Comparison of ENCODE assay signal across 8 mouse cellular contexts in the genomic region with DNA sequence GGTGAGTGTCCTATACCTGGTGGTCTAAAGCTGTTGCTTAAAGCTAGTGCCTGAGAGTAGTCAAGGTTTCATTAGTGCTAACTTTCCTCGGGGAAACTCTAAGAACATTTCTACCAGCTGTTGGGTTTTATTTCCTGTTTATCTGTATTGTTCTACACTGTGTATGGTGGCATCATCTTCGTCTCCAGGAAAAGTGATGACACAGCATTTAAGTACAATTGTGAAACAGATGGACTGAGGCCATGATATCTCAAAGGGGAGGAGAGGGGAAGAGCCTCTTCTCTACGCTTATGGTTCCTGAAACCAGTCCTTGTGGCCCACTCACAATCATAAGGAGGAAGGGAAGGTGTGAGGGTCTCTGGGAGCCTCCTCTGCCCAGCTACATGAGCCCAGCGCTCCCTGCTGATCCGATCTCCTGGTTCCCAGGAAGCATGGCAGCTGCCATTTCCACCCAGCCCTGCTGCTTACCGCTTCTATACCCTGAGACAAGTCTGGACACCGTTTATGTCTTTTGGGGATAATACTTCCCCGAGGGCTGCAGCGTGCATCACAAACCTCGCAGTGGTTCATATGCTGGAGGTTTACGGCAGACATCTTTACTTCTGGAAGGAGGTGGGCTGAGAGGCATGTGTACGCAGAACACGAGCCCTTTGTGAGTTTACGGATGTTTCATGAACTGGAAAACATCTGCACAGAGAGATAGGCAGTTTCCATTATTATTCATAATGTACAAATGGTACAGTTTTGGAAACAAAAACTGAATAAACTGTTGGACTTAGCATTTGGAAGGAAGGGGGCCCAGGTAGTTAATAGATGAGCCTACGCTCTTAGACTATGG.
DNase-seq lines count a peak whose midpoint lies in the region; ATAC-seq and TF ChIP-seq lines count a peak whose summit lies in the region.
"Had no signal": no experiment of that assay in that cellular context is flagged by ENCODE, and none has a peak within 500 bp of the region (broad histone marks: within the 10 kb centered on the region; RNA-seq: fewer than 3 reads in every experiment).

No protein-coding gene starts in this region.

- no peak for TF ChIP-seq RAD21 in CH12.LX (IDR thresholded peaks at IDR 0.05; ENCODE audit: low read depth, low read length)

- dilution Hi-C loops in CH12.LX (cut with MboI; ENCODE audit: extremely low pct_ligation_motif_present, extremely low pct_unique_long_range_greater_than_20kb, low sequenced_read_pairs), result no loop called here

- no peak for TF ChIP-seq CTCF in CH12.LX (conservative IDR thresholded peaks at IDR 0.05 in 1 of 2, IDR thresholded peaks at IDR 0.05 in 1 of 2; ENCODE audit: low read depth in 2 of 2, low read length in 2 of 2)
- no peak for TF ChIP-seq CTCF in lung, postnatal 0 days (IDR thresholded peaks at IDR 0.05)

- H3K4me1 ChIP-seq in CH12.LX (ENCODE audit: control insufficient read depth in 1 of 2, insufficient read depth in 2 of 2), result peaks cover 7 to 30% of the 10 kb centered on the region in 2 experiments; a peak in 3 of 4 replicates
- peaks cover 65% of the 10 kb centered on the region for H3K4me1 ChIP-seq in heart, embryonic 15.5 days (replicated peaks)
- peaks cover 21% of the 10 kb centered on the region; the same call in 1 of the 2 replicates for H3K4me1 ChIP-seq in lung, postnatal 0 days (ENCODE audit: insufficient read depth, low read depth, low read length)

- no peak overlapping the region for H3K4me2 ChIP-seq in CH12.LX (ENCODE audit: insufficient read depth, low read depth, poor library complexity, severe bottlenecking)
- H3K4me2 ChIP-seq in heart, embryonic 15.5 days, result no peak overlapping the region
- 0 out of 2 replicates have a peak overlapping the region, but pooled peaks have one; percentile 11 for H3K4me2 ChIP-seq in lung, postnatal 0 days (replicated peaks; ENCODE audit: low read depth, low read length)
- H3K4me2 ChIP-seq: midbrain, embryonic 12.5 days had no signal

- no peak for TF ChIP-seq POLR2A in CH12.LX (IDR thresholded peaks at IDR 0.05; ENCODE audit: low read depth, low read length)

- no peak overlapping the region for H3K4me3 ChIP-seq in CH12.LX (replicated peaks in 1 of 3; ENCODE audit: low read depth in 2 of 3, low read length in 2 of 3, poor library complexity in 1 of 3)
- H3K4me3 ChIP-seq in heart, embryonic 15.5 days, result no peak overlapping the region
- H3K4me3 ChIP-seq in lung, postnatal 0 days (ENCODE audit: low read depth, low read length), result no peak overlapping the region
- H3K4me3 ChIP-seq: midbrain, embryonic 12.5 days had no signal

- in situ Hi-C loops in CH12.LX (cut with MboI; ENCODE audit: low pct_ligation_motif_present, low pct_unique_long_range_greater_than_20kb, low sequenced_read_pairs), result no loop called here

- 78% methylated on average over 15 of the region's 15 CpGs for WGBS in heart, embryonic 15.5 days
- WGBS in lung, postnatal 0 days, result 70% methylated on average over 15 of the region's 15 CpGs

- H3K9me3 ChIP-seq in CH12.LX (replicated peaks; ENCODE audit: low read length), result no peaks in the 10 kb centered on the region
- H3K9me3 ChIP-seq in heart, embryonic 15.5 days (replicated peaks), result no peaks in the 10 kb centered on the region
- H3K9me3 ChIP-seq in lung, postnatal 0 days (ENCODE audit: low read length), result no peaks in the 10 kb centered on the region
- H3K9me3 ChIP-seq: midbrain, embryonic 12.5 days had no signal

- no peak for ATAC-seq in heart, embryonic 15.5 days (replicated peaks; ENCODE audit: insufficient number of reproducible peaks, insufficient read depth, low FRiP score, low read depth)
- peak; percentile 72 for ATAC-seq in lung, postnatal 0 days

- H3K36me3 ChIP-seq in CH12.LX (replicated peaks in 1 of 2; ENCODE audit: control insufficient read depth in 1 of 2, insufficient read depth in 1 of 2, low read length in 1 of 2), result no peaks in the 10 kb centered on the region
- no peaks in the 10 kb centered on the region for H3K36me3 ChIP-seq in heart, embryonic 15.5 days
- no peaks in the 10 kb centered on the region for H3K36me3 ChIP-seq in lung, postnatal 0 days (ENCODE audit: insufficient read depth, low read length)
- H3K36me3 ChIP-seq: midbrain, embryonic 12.5 days had no signal

- TF ChIP-seq EP300 in CH12.LX (IDR thresholded peaks at IDR 0.05; ENCODE audit: low read length), result no peak
- peak; percentile 82 for TF ChIP-seq EP300 in lung, postnatal 0 days (IDR thresholded peaks at IDR 0.05)

- H3K27ac ChIP-seq in CH12.LX (ENCODE audit: insufficient read depth, low read depth), result no peak overlapping the region
- H3K27ac ChIP-seq in heart, embryonic 15.5 days, result peak overlapping the region; percentile 91
- H3K27ac ChIP-seq in lung, postnatal 0 days (ENCODE audit: low read length), result peak overlapping the region; percentile 86
- H3K27ac ChIP-seq: midbrain, embryonic 12.5 days had no signal

- no peaks in the 10 kb centered on the region for H3K79me2 ChIP-seq in CH12.LX (replicated peaks; ENCODE audit: control insufficient read depth, extremely low read depth, insufficient read depth, poor library complexity, severe bottlenecking)

- no peak overlapping the region for H3K9ac ChIP-seq in CH12.LX (ENCODE audit: insufficient read depth, low read depth)
- no peak overlapping the region for H3K9ac ChIP-seq in heart, embryonic 15.5 days
- H3K9ac ChIP-seq in lung, postnatal 0 days (replicated peaks; ENCODE audit: low read depth), result no peak overlapping the region
- H3K9ac ChIP-seq: midbrain, embryonic 12.5 days had no signal

- DNase-seq in CH12.LX (ENCODE audit: extremely low read depth) (no peak), adipocyte (ENCODE audit: low spot score) (peak; percentile 84)
- peak; percentile 92 for DNase-seq in lung, postnatal 0 days (ENCODE audit: low spot score)
- no peak for DNase-seq in ovary, postnatal 10 days (ENCODE audit: low spot score)
- DNase-seq in right cerebral cortex, postnatal 36 days (ENCODE audit: low spot score in 2 of 2), result no peak
- DNase-seq in layer of hippocampus, adult 18-20 months (ENCODE audit: low spot score in 2 of 2), result no peak

- H3K27me3 ChIP-seq in CH12.LX (replicated peaks), result no peaks in the 10 kb centered on the region
- H3K27me3 ChIP-seq in heart, embryonic 15.5 days, result no peaks in the 10 kb centered on the region
- no peaks in the 10 kb centered on the region for H3K27me3 ChIP-seq in lung, postnatal 0 days (replicated peaks; ENCODE audit: insufficient read depth, low read length)
- H3K27me3 ChIP-seq: midbrain, embryonic 12.5 days had no signal

TF ChIP-seq in CH12.LX, 34 proteins besides CTCF, POLR2A, EP300 and RAD21:
- TF ChIP-seq MYC (IDR thresholded peaks at IDR 0.05; ENCODE audit: low read depth, low read length), result no peak
- TF ChIP-seq MAFK (IDR thresholded peaks at IDR 0.05; ENCODE audit: insufficient replicate concordance, low read length), result peak; percentile 94

Comparison
In these comparisons a context has a peak if more than half of its experiments do, and no peak if none do; other contexts are left out.
1. DNase-seq: peak in adipocyte (single experiment) and lung, postnatal 0 days (single experiment); none in CH12.LX (single experiment), ovary, postnatal 10 days (single experiment), right cerebral cortex, postnatal 36 days (0 of 2) and layer of hippocampus, adult 18-20 months (0 of 2).